Mouse (Mus musculus) granulocyte monocyte progenitor cell, adult 5-6 weeks (primary cell): ENCODE measurements around the gene Tm9sf4. TPM values are rescaled to one million over a fixed set of nuclear protein-coding genes. Genes with fewer than 3 reads are reported as not detected.

Experiments
- ATAC-seq: replicated peaks from 2 replicates; pipeline ENCODE4 v1.8.0; 2016; ENCODE audit warnings: mild to moderate bottlenecking, moderate TSS enrichment, inconsistent platforms; ENCODE audit not compliant: poor library complexity, severe bottlenecking
- total RNA-seq, 2 experiments: library from RNA; stranded (forward) in 1 of 2; stranded (reverse) in 1 of 2; fragments of 200-712, 200-1000 nt in 1 of 2; fragments of >200 nt in 1 of 2; fragmentation: Nextera tagmentation in 1 of 2; gene quantifications; 2 replicates each; pipeline ENCODE4 v1.2.3; 2014 to 2017

The Tm9sf4 gene
- total RNA-seq, 2 experiments from 2014 or later, result 54.2 to 91.4 TPM

- peak; percentile 17 for ATAC-seq
These were observed 79.7 kb downstream of the Tm9sf4 start for GRCm38 (mm10) chr2:153240701-153241235.

- peak; percentile 66 for ATAC-seq
These were observed 80.3 kb downstream of the Tm9sf4 start, which contains the start of the genes Plagl2 and Pofut1 for GRCm38 (mm10) chr2:153241250-153242014. TSS of gene Plagl2 (minus strand) at chr2:153241426. TSS of gene Pofut1 (plus strand) at chr2:153241533.

- ATAC-seq, result no peak
These were observed 81.1 kb downstream of the Tm9sf4 start for GRCm38 (mm10) chr2:153242156-153242555.

- ATAC-seq, result peak; percentile 65
These were observed 88.6 kb downstream of the Tm9sf4 start for GRCm38 (mm10) chr2:153249751-153250150.

GRCm38 (mm10) chr2:153256604-153257003 lies 95.5 kb downstream of the Tm9sf4 start:
- ATAC-seq, result no peak

GRCm38 (mm10) chr2:153259030-153259863 lies 98.1 kb downstream of the Tm9sf4 start:
- peak; percentile 87 for ATAC-seq

Other genes starting within 250 kb of the Tm9sf4 start
- not detected in 2 replicates for gene Mylk2, start 250.0 kb upstream of the Tm9sf4 start, total RNA-seq (2014; fragmentation: Nextera tagmentation)
- gene Mylk2, start 250.0 kb upstream of the Tm9sf4 start, total RNA-seq (2017), result not detected in 2 replicates
- not detected in 2 replicates for gene Foxs1, start 228.1 kb upstream of the Tm9sf4 start, total RNA-seq (2014; fragmentation: Nextera tagmentation)
- gene Foxs1, start 228.1 kb upstream of the Tm9sf4 start, total RNA-seq (2017), result not detected in 2 replicates
- gene Dusp15, start 209.6 kb upstream of the Tm9sf4 start, total RNA-seq (2014; fragmentation: Nextera tagmentation), result not detected in 2 replicates
- not detected in 2 replicates for gene Dusp15, start 209.6 kb upstream of the Tm9sf4 start, total RNA-seq (2017)
- 2.4 and 13.4 TPM in 2 replicates for gene Ttll9, start 198.8 kb upstream of the Tm9sf4 start, total RNA-seq (2014; fragmentation: Nextera tagmentation)
- gene Ttll9, start 198.8 kb upstream of the Tm9sf4 start, total RNA-seq (2017), result 1.7 and 2.5 TPM in 2 replicates
- 62.9 and 67.0 TPM in 2 replicates for gene Pdrg1, start 145.9 kb upstream of the Tm9sf4 start, total RNA-seq (2014; fragmentation: Nextera tagmentation)
- gene Pdrg1, start 145.9 kb upstream of the Tm9sf4 start, total RNA-seq (2017), result 98.2 and 108 TPM in 2 replicates
- gene Xkr7, start 129.5 kb upstream of the Tm9sf4 start, total RNA-seq (2014; fragmentation: Nextera tagmentation), result not detected in 2 replicates
- not detected in 2 replicates for gene Xkr7, start 129.5 kb upstream of the Tm9sf4 start, total RNA-seq (2017)
- gene Ccm2l, start 95.3 kb upstream of the Tm9sf4 start, total RNA-seq (2014; fragmentation: Nextera tagmentation), result 7.7 and 11.6 TPM in 2 replicates
- gene Ccm2l, start 95.3 kb upstream of the Tm9sf4 start, total RNA-seq (2017), result 0.21 and 3.3 TPM in 2 replicates
- 6.4 and 9.5 TPM in 2 replicates for gene Hck, start 52.8 kb upstream of the Tm9sf4 start, total RNA-seq (2014; fragmentation: Nextera tagmentation)
- gene Hck, start 52.8 kb upstream of the Tm9sf4 start, total RNA-seq (2017), result 13.1 and 17.5 TPM in 2 replicates
- 12.1 and 16.7 TPM in 2 replicates for gene Tspyl3, start 64.1 kb downstream of the Tm9sf4 start, total RNA-seq (2014; fragmentation: Nextera tagmentation)
- 6.1 and 6.2 TPM in 2 replicates for gene Tspyl3, start 64.1 kb downstream of the Tm9sf4 start, total RNA-seq (2017)
- gene Plagl2, start 80.1 kb downstream of the Tm9sf4 start, total RNA-seq (2014; fragmentation: Nextera tagmentation), result 45.0 and 46.6 TPM in 2 replicates
- 5.4 and 7.2 TPM in 2 replicates for gene Plagl2, start 80.1 kb downstream of the Tm9sf4 start, total RNA-seq (2017)
- 17.6 and 20.3 TPM in 2 replicates for gene Pofut1, start 80.2 kb downstream of the Tm9sf4 start, total RNA-seq (2014; fragmentation: Nextera tagmentation)
- 16.0 and 19.1 TPM in 2 replicates for gene Pofut1, start 80.2 kb downstream of the Tm9sf4 start, total RNA-seq (2017)
- 6.9 and 7.7 TPM in 2 replicates for gene Kif3b, start 130.1 kb downstream of the Tm9sf4 start, total RNA-seq (2014; fragmentation: Nextera tagmentation)
- gene Kif3b, start 130.1 kb downstream of the Tm9sf4 start, total RNA-seq (2017), result 9.1 and 11.3 TPM in 2 replicates
- 28.1 and 48.1 TPM in 2 replicates for gene Asxl1, start 184.5 kb downstream of the Tm9sf4 start, total RNA-seq (2014; fragmentation: Nextera tagmentation)
- gene Asxl1, start 184.5 kb downstream of the Tm9sf4 start, total RNA-seq (2017), result 19.9 and 21.2 TPM in 2 replicates